Mouse (Mus musculus) kidney, embryonic 16.5 days (tissue): ENCODE measurements around the gene Pqbp1. TPM values are rescaled to one million over a fixed set of nuclear protein-coding genes. Genes with fewer than 3 reads are reported as not detected.
"Not testable (repeated sequence)": the region's sequence is repeated elsewhere in the genome, so short reads cannot be mapped to it uniquely, and the experiment has no call there.

Experiments
- ATAC-seq: fragments of 200-750 bp; cut with Nextera tagmentation; 2 replicates; pipeline ENCODE4 v1.8.0; 2017; ENCODE audit warnings: moderate TSS enrichment; ENCODE audit not compliant: low FRiP score, low TSS enrichment
- H3K27ac ChIP-seq: fragments of 300-500 bp; sonication (generic); 2 replicates; pipeline ENCODE4 v1.5.1; 2014; ENCODE audit warnings: low read length
- H3K27me3 ChIP-seq: fragments of 300-500 bp; sonication (generic); 2 replicates; pipeline ENCODE4 v1.6.1; 2014; ENCODE audit warnings: low read length, control low read depth, mixed read lengths; ENCODE audit not compliant: insufficient read depth
- H3K36me3 ChIP-seq: fragments of 300-500 bp; sonication (generic); 2 replicates; pipeline ENCODE4 v1.6.1; 2014; ENCODE audit warnings: low read length, control low read depth, mixed read lengths; ENCODE audit not compliant: insufficient read depth
- H3K4me1 ChIP-seq: fragments of 300-500 bp; sonication (generic); 2 replicates; pipeline ENCODE4 v1.6.1; 2014; ENCODE audit warnings: low read length, control low read depth, mixed read lengths; ENCODE audit not compliant: insufficient read depth
- H3K4me2 ChIP-seq: fragments of 300-500 bp; sonication (generic); replicated peaks from 2 replicates; pipeline ENCODE4 v1.6.1; 2014; ENCODE audit warnings: low read depth, low read length
- H3K4me3 ChIP-seq: fragments of 300-500 bp; sonication (generic); 2 replicates; pipeline ENCODE4 v1.5.1; 2014; ENCODE audit warnings: mild to moderate bottlenecking, low read length
- H3K9ac ChIP-seq: fragments of 300-500 bp; sonication (generic); replicated peaks from 2 replicates; pipeline ENCODE4 v1.6.1; 2014; ENCODE audit warnings: low read length
- H3K9me3 ChIP-seq: fragments of 300-500 bp; sonication (generic); 2 replicates; pipeline ENCODE4 v1.6.1; 2016; ENCODE audit warnings: low read length, control low read depth
- WGBS: fragments of 180-500 bp; shearing (Covaris S2); extraction: QIAGEN DNeasy Blood & Tissue Kit; methylation state at CpG from one replicate; pipeline ENCODE4 v1.1.7; 2014; 5-methylcytosine and 5-hydroxymethylcytosine counted together
- polyA plus RNA-seq: library from polyadenylated mRNA; unstranded; fragments of >200 nt; fragmentation: Nextera tagmentation; extraction: Ambion mirVana; gene quantifications from 2 replicates; pipeline ENCODE4 v1.2.1, GENCODE M21; 2015

Pqbp1 gene
- polyA plus RNA-seq, 1 experiment from 2014 or later, result 113 TPM

- peak overlapping the region; percentile 27 for H3K4me3 ChIP-seq
- no peaks in the 10 kb centered on the region for H3K36me3 ChIP-seq
- H3K9ac ChIP-seq, result no peak overlapping the region
- no peak overlapping the region for H3K27ac ChIP-seq
- H3K9me3 ChIP-seq, result no peaks in the 10 kb centered on the region
- 0 out of 2 replicates have a peak, but pooled peaks have one; percentile 42 for ATAC-seq
- no peaks in the 10 kb centered on the region for H3K4me1 ChIP-seq
- peaks cover 69% of the 10 kb centered on the region for H3K27me3 ChIP-seq
- peak overlapping the region; percentile 42 for H3K4me2 ChIP-seq
- WGBS, result 11% methylated on average over 47 of the region's 48 CpGs
These were observed 23.0 kb upstream of the Pqbp1 start for GRCm38 (mm10) chrX:7922032-7922431.

GRCm38 (mm10) chrX:7919601-7920383, 20.7 kb upstream of the Pqbp1 start, which contains the start of gene Pcsk1n:
Gene Pcsk1n (plus strand): TSS chrX:7919822.
- peak; percentile 66; the same call in 1 of the 2 replicates for ATAC-seq
- Histone ChIP-seq H3K4me3 (peak within 1 kb of the TSS; percentile 21), H3K4me2 (peak within 1 kb of the TSS; percentile 40), H3K9me3 (no peaks in the 10 kb centered on the region), H3K36me3 (no peaks in the 10 kb centered on the region), H3K4me1 (no peaks in the 10 kb centered on the region), H3K27me3 (peaks cover 56% of the 10 kb centered on the region), H3K9ac (no peak within 1 kb of the TSS), H3K27ac (no peak within 1 kb of the TSS)
- 23% methylated on average over 36 of the region's 40 CpGs for WGBS

GRCm38 (mm10) chrX:7917960-7918359, 18.9 kb upstream of the Pqbp1 start:
- peaks cover 41% of the 10 kb centered on the region for H3K27me3 ChIP-seq
- H3K9me3 ChIP-seq, H3K4me3 ChIP-seq, ATAC-seq, H3K36me3 ChIP-seq, H3K4me1 ChIP-seq, H3K9ac ChIP-seq, H3K27ac ChIP-seq, H3K4me2 ChIP-seq: not testable (repeated sequence)
- 66% methylated on average over 6 of the region's 6 CpGs for WGBS

GRCm38 (mm10) chrX:7915669-7916068, 16.6 kb upstream of the Pqbp1 start:
- not testable (repeated sequence) for H3K9me3 ChIP-seq, H3K9ac ChIP-seq, H3K27ac ChIP-seq, H3K36me3 ChIP-seq, ATAC-seq, H3K4me2 ChIP-seq, H3K4me3 ChIP-seq, H3K4me1 ChIP-seq
- WGBS, result 22% methylated on average over 3 of the region's 3 CpGs
- H3K27me3 ChIP-seq, result peaks cover 18% of the 10 kb centered on the region

GRCm38 (mm10) chrX:7910473-7910872, 11.4 kb upstream of the Pqbp1 start:
- no peak overlapping the region for H3K27ac ChIP-seq
- no peak overlapping the region for H3K4me2 ChIP-seq
- no peak overlapping the region for H3K4me3 ChIP-seq
- no peak overlapping the region for H3K9ac ChIP-seq
- no peaks in the 10 kb centered on the region for H3K4me1 ChIP-seq
- no peaks in the 10 kb centered on the region for H3K27me3 ChIP-seq
- H3K9me3 ChIP-seq, result no peaks in the 10 kb centered on the region
- ATAC-seq, result no peak
- H3K36me3 ChIP-seq, result 0 out of 2 replicates have a peak, but pooled peaks cover 4% of the 10 kb centered on the region
- 64% methylated on average over 6 of the region's 6 CpGs for WGBS

- H3K9me3 ChIP-seq, H3K36me3 ChIP-seq, H3K4me2 ChIP-seq, H3K4me3 ChIP-seq, ATAC-seq, H3K4me1 ChIP-seq, H3K27me3 ChIP-seq, H3K9ac ChIP-seq, H3K27ac ChIP-seq: not testable (repeated sequence)
- WGBS, result 91% methylated on average over 4 of the region's 4 CpGs
These were observed 10.2 kb upstream of the Pqbp1 start, which contains the start of gene Gm10490 for GRCm38 (mm10) chrX:7909242-7909641. Gene Gm10490 (plus strand): TSS chrX:7909542.

GRCm38 (mm10) chrX:7907735-7908134, 8.7 kb upstream of the Pqbp1 start, which contains the start of gene Gm10491:
Gene Gm10491 (minus strand): TSS chrX:7907835.
- no peak for ATAC-seq

GRCm38 (mm10) chrX:7904441-7904840, 5.4 kb upstream of the Pqbp1 start:
- Histone ChIP-seq H3K27me3 (no peaks in the 10 kb centered on the region), H3K27ac (no peak overlapping the region), H3K36me3 (0 out of 2 replicates have a peak, but pooled peaks cover 4% of the 10 kb centered on the region), H3K4me1 (no peaks in the 10 kb centered on the region), H3K4me3 (no peak overlapping the region), H3K9me3 (no peaks in the 10 kb centered on the region), H3K4me2 (no peak overlapping the region), H3K9ac (no peak overlapping the region)
- 88% methylated on average over 5 of the region's 5 CpGs for WGBS
- no peak for ATAC-seq

More at GRCm38 (mm10) chrX:7907735-7908134, 8.7 kb upstream of the Pqbp1 start, which contains the start of gene Gm10491:
- no peaks in the 10 kb centered on the region for H3K27me3 ChIP-seq
- H3K9me3 ChIP-seq, result no peaks in the 10 kb centered on the region
- H3K4me1 ChIP-seq, result no peaks in the 10 kb centered on the region
- no peak within 1 kb of the TSS for H3K27ac ChIP-seq
- H3K36me3 ChIP-seq, result 0 out of 2 replicates have a peak, but pooled peaks cover 4% of the 10 kb centered on the region
- H3K9ac ChIP-seq, result no peak within 1 kb of the TSS
- no peak within 1 kb of the TSS for H3K4me2 ChIP-seq
- no peak within 1 kb of the TSS for H3K4me3 ChIP-seq
- 92% methylated on average over 5 of the region's 5 CpGs for WGBS

- no peaks in the 10 kb centered on the region for H3K9me3 ChIP-seq
- no peak overlapping the region for H3K27ac ChIP-seq
- ATAC-seq, result no peak
These were observed 858 bp downstream of the Pqbp1 start for GRCm38 (mm10) chrX:7898211-7898610.

More at GRCm38 (mm10) chrX:7898211-7898610, 858 bp downstream of the Pqbp1 start:
- WGBS, result 25% methylated on average over 13 of the region's 13 CpGs
- peak overlapping the region; percentile 67 for H3K4me3 ChIP-seq
- no peaks in the 10 kb centered on the region for H3K27me3 ChIP-seq
- H3K4me1 ChIP-seq, result 0 out of 2 replicates have a peak, but pooled peaks cover 3% of the 10 kb centered on the region
- peaks cover 15% of the 10 kb centered on the region for H3K36me3 ChIP-seq
- peak overlapping the region; percentile 61 for H3K4me2 ChIP-seq
- peak overlapping the region; percentile 76 for H3K9ac ChIP-seq
